Mouse (Mus musculus): Measurements from ENCODE around the gene Tbl1xr1.

Gene Tbl1xr1

GRCm38 (mm10) chr3:22092784-22093183, 16.3 kb downstream of the Tbl1xr1 start:
- TF ChIP-seq CTCF (conservative IDR thresholded peaks at IDR 0.05; ENCODE audit: low read length) (no peak), NANOG (IDR thresholded peaks at IDR 0.05; ENCODE audit: borderline replicate concordance, low read length) (no peak), POU5F1 (IDR thresholded peaks at IDR 0.05; ENCODE audit: borderline replicate concordance, low read length) (no peak)
- H3K27me3 ChIP-seq (ENCODE audit: insufficient read depth, low read length), result no peaks in the 10 kb centered on the region
- peaks cover 89% of the 10 kb centered on the region for H3K4me1 ChIP-seq (replicated peaks; ENCODE audit: low read depth, low read length)
- peaks cover 47% of the 10 kb centered on the region for H3K36me3 ChIP-seq (ENCODE audit: insufficient read depth, low read length)
- H3K4me3 ChIP-seq (replicated peaks; ENCODE audit: low read length), result no peak overlapping the region
- no peaks in the 10 kb centered on the region for H3K9me3 ChIP-seq (ENCODE audit: low read length)

- TF ChIP-seq POU5F1 (IDR thresholded peaks at IDR 0.05; ENCODE audit: borderline replicate concordance, low read length) (no peak), CTCF (conservative IDR thresholded peaks at IDR 0.05; ENCODE audit: low read length) (no peak), NANOG (IDR thresholded peaks at IDR 0.05; ENCODE audit: borderline replicate concordance, low read length) (no peak)
- peaks cover 30% of the 10 kb centered on the region for H3K36me3 ChIP-seq (ENCODE audit: insufficient read depth, low read length)
- H3K27me3 ChIP-seq (ENCODE audit: insufficient read depth, low read length), result no peaks in the 10 kb centered on the region
- H3K4me3 ChIP-seq (replicated peaks; ENCODE audit: low read length), result no peak overlapping the region
- H3K9me3 ChIP-seq (ENCODE audit: low read length), result peaks cover 11% of the 10 kb centered on the region; the same call in 1 of the 2 replicates
- H3K4me1 ChIP-seq (replicated peaks; ENCODE audit: low read depth, low read length), result peaks cover 77% of the 10 kb centered on the region
Measured at GRCm38 (mm10) chr3:22103986-22104515, 27.6 kb downstream of the Tbl1xr1 start.

- H3K4me1 ChIP-seq (replicated peaks; ENCODE audit: low read depth, low read length), result peaks cover 69% of the 10 kb centered on the region
- H3K9me3 ChIP-seq (ENCODE audit: low read length), result peaks cover 11% of the 10 kb centered on the region; the same call in 1 of the 2 replicates
- no peaks in the 10 kb centered on the region for H3K27me3 ChIP-seq (ENCODE audit: insufficient read depth, low read length)
- TF ChIP-seq NANOG (IDR thresholded peaks at IDR 0.05; ENCODE audit: borderline replicate concordance, low read length) (no peak), POU5F1 (IDR thresholded peaks at IDR 0.05; ENCODE audit: borderline replicate concordance, low read length) (no peak), CTCF (conservative IDR thresholded peaks at IDR 0.05; ENCODE audit: low read length) (no peak)
- peaks cover 28% of the 10 kb centered on the region for H3K36me3 ChIP-seq (ENCODE audit: insufficient read depth, low read length)
- H3K4me3 ChIP-seq (replicated peaks; ENCODE audit: low read length), result no peak overlapping the region
Measured at GRCm38 (mm10) chr3:22105471-22105870, 29.0 kb downstream of the Tbl1xr1 start.

- H3K4me1 ChIP-seq (replicated peaks; ENCODE audit: low read depth, low read length), result peaks cover 60% of the 10 kb centered on the region
- H3K4me3 ChIP-seq (replicated peaks; ENCODE audit: low read length), result no peak overlapping the region
- H3K27me3 ChIP-seq (ENCODE audit: insufficient read depth, low read length), result no peaks in the 10 kb centered on the region
- H3K36me3 ChIP-seq (ENCODE audit: insufficient read depth, low read length), result peaks cover 15% of the 10 kb centered on the region
- TF ChIP-seq POU5F1 (IDR thresholded peaks at IDR 0.05; ENCODE audit: borderline replicate concordance, low read length) (no peak), NANOG (IDR thresholded peaks at IDR 0.05; ENCODE audit: borderline replicate concordance, low read length) (no peak), CTCF (conservative IDR thresholded peaks at IDR 0.05; ENCODE audit: low read length) (no peak)
- no peaks in the 10 kb centered on the region for H3K9me3 ChIP-seq (ENCODE audit: low read length)
Measured at GRCm38 (mm10) chr3:22108013-22108412, 31.6 kb downstream of the Tbl1xr1 start.

GRCm38 (mm10) chr3:22109651-22110050, 33.2 kb downstream of the Tbl1xr1 start:
- peak; percentile 30; the same call in 1 of the 2 replicates for TF ChIP-seq CTCF (conservative IDR thresholded peaks at IDR 0.05; ENCODE audit: low read length)
- no peak for TF ChIP-seq NANOG (IDR thresholded peaks at IDR 0.05; ENCODE audit: borderline replicate concordance, low read length)
- H3K27me3 ChIP-seq (ENCODE audit: insufficient read depth, low read length), result no peaks in the 10 kb centered on the region
- peaks cover 59% of the 10 kb centered on the region for H3K4me1 ChIP-seq (replicated peaks; ENCODE audit: low read depth, low read length)
- H3K4me3 ChIP-seq (replicated peaks; ENCODE audit: low read length), result no peak overlapping the region
- no peaks in the 10 kb centered on the region for H3K9me3 ChIP-seq (ENCODE audit: low read length)
- H3K36me3 ChIP-seq (ENCODE audit: insufficient read depth, low read length), result peaks cover 14% of the 10 kb centered on the region

GRCm38 (mm10) chr3:22113773-22114172, 37.3 kb downstream of the Tbl1xr1 start:
- peaks cover 37% of the 10 kb centered on the region for H3K4me1 ChIP-seq (replicated peaks; ENCODE audit: low read depth, low read length)

GRCm38 (mm10) chr3:22115221-22115620, 38.8 kb downstream of the Tbl1xr1 start:
- Histone ChIP-seq H3K4me1 (replicated peaks; ENCODE audit: low read depth, low read length) (peaks cover 43% of the 10 kb centered on the region), H3K27me3 (ENCODE audit: insufficient read depth, low read length) (no peaks in the 10 kb centered on the region), H3K9me3 (ENCODE audit: low read length) (peaks cover 23% of the 10 kb centered on the region), H3K4me3 (replicated peaks; ENCODE audit: low read length) (no peak overlapping the region), H3K36me3 (ENCODE audit: insufficient read depth, low read length) (peaks cover 43% of the 10 kb centered on the region)
- TF ChIP-seq NANOG (IDR thresholded peaks at IDR 0.05; ENCODE audit: borderline replicate concordance, low read length) (no peak), POU5F1 (IDR thresholded peaks at IDR 0.05; ENCODE audit: borderline replicate concordance, low read length) (no peak), CTCF (conservative IDR thresholded peaks at IDR 0.05; ENCODE audit: low read length) (no peak)

More at GRCm38 (mm10) chr3:22113773-22114172, 37.3 kb downstream of the Tbl1xr1 start:
- Histone ChIP-seq H3K36me3 (ENCODE audit: insufficient read depth, low read length) (peaks cover 32% of the 10 kb centered on the region), H3K27me3 (ENCODE audit: insufficient read depth, low read length) (no peaks in the 10 kb centered on the region), H3K9me3 (ENCODE audit: low read length) (peaks cover 16% of the 10 kb centered on the region), H3K4me3 (replicated peaks; ENCODE audit: low read length) (no peak overlapping the region)
- no peak for TF ChIP-seq POU5F1 (IDR thresholded peaks at IDR 0.05; ENCODE audit: borderline replicate concordance, low read length)
- TF ChIP-seq NANOG (IDR thresholded peaks at IDR 0.05; ENCODE audit: borderline replicate concordance, low read length), result no peak
- TF ChIP-seq CTCF (conservative IDR thresholded peaks at IDR 0.05; ENCODE audit: low read length), result no peak

GRCm38 (mm10) chr3:22115678-22116077, 39.2 kb downstream of the Tbl1xr1 start:
- H3K4me1 ChIP-seq (replicated peaks; ENCODE audit: low read depth, low read length), result peaks cover 48% of the 10 kb centered on the region
- H3K4me3 ChIP-seq (replicated peaks; ENCODE audit: low read length), result no peak overlapping the region
- H3K9me3 ChIP-seq (ENCODE audit: low read length), result peaks cover 23% of the 10 kb centered on the region
- H3K27me3 ChIP-seq (ENCODE audit: insufficient read depth, low read length), result no peaks in the 10 kb centered on the region
- H3K36me3 ChIP-seq (ENCODE audit: insufficient read depth, low read length), result peaks cover 44% of the 10 kb centered on the region
- no peak for TF ChIP-seq NANOG (IDR thresholded peaks at IDR 0.05; ENCODE audit: borderline replicate concordance, low read length)
- TF ChIP-seq POU5F1 (IDR thresholded peaks at IDR 0.05; ENCODE audit: borderline replicate concordance, low read length), result no peak
- TF ChIP-seq CTCF (conservative IDR thresholded peaks at IDR 0.05; ENCODE audit: low read length), result no peak

GRCm38 (mm10) chr3:22116188-22116587, 39.7 kb downstream of the Tbl1xr1 start:
- Histone ChIP-seq H3K36me3 (ENCODE audit: insufficient read depth, low read length) (peaks cover 43% of the 10 kb centered on the region), H3K9me3 (ENCODE audit: low read length) (peaks cover 23% of the 10 kb centered on the region), H3K27me3 (ENCODE audit: insufficient read depth, low read length) (no peaks in the 10 kb centered on the region), H3K4me1 (replicated peaks; ENCODE audit: low read depth, low read length) (peaks cover 53% of the 10 kb centered on the region), H3K4me3 (replicated peaks; ENCODE audit: low read length) (no peak overlapping the region)
- no peak for TF ChIP-seq POU5F1 (IDR thresholded peaks at IDR 0.05; ENCODE audit: borderline replicate concordance, low read length)
- no peak for TF ChIP-seq NANOG (IDR thresholded peaks at IDR 0.05; ENCODE audit: borderline replicate concordance, low read length)
- TF ChIP-seq CTCF (conservative IDR thresholded peaks at IDR 0.05; ENCODE audit: low read length), result no peak

Data from E14TG2a.4 (cell line).